Comparison of ENCODE assay signal across 26 mouse cellular contexts in genomic region chr4:131132781-131133180, GRCm38 (mm10).
DNase-seq lines count a peak whose midpoint lies in the region; ATAC-seq lines count a peak whose summit lies in the region.
"Had no signal": no experiment of that assay in that cellular context is flagged by ENCODE, and none has a peak within 500 bp of the region (broad histone marks: within the 10 kb centered on the region; RNA-seq: fewer than 3 reads in every experiment).

No protein-coding gene starts in this region.

- no peak overlapping the region for H3K4me2 ChIP-seq in forebrain, embryonic 13.5 days
- no peak overlapping the region for H3K4me2 ChIP-seq in forebrain, embryonic 11.5 days (ENCODE audit: low read depth, low read length, severe bottlenecking)
- no peak overlapping the region for H3K4me2 ChIP-seq in midbrain, embryonic 13.5 days (replicated peaks)
- H3K4me2 ChIP-seq: embryonic facial prominence, embryonic 15.5 days; heart, embryonic 12.5 days; kidney, embryonic 15.5 days had no signal

- peaks cover 10% of the 10 kb centered on the region; the same call in 1 of the 2 replicates for H3K4me1 ChIP-seq in forebrain, embryonic 13.5 days
- no peaks in the 10 kb centered on the region; the same call in 1 of the 2 replicates for H3K4me1 ChIP-seq in forebrain, embryonic 11.5 days (replicated peaks; ENCODE audit: control insufficient read depth, insufficient read depth, low read length)
- H3K4me1 ChIP-seq in midbrain, embryonic 10.5 days: peaks cover 13% of the 10 kb centered on the region
- peaks cover 9% of the 10 kb centered on the region for H3K4me1 ChIP-seq in midbrain, embryonic 13.5 days (replicated peaks)
- H3K4me1 ChIP-seq: embryonic facial prominence, embryonic 15.5 days; heart, embryonic 12.5 days; kidney, embryonic 15.5 days had no signal

- ATAC-seq in forebrain, embryonic 13.5 days: no peak
- ATAC-seq in forebrain, embryonic 11.5 days (replicated peaks; ENCODE audit: low FRiP score): no peak
- no peak for ATAC-seq in midbrain, embryonic 13.5 days
- no peak for ATAC-seq in erythroid progenitor cell, adult 5-6 weeks (replicated peaks; ENCODE audit: low FRiP score, poor library complexity, severe bottlenecking)
- ATAC-seq: intestine, postnatal 0 days had no signal

- peak overlapping the region; percentile 21; the same call in 1 of the 2 replicates for H3K9ac ChIP-seq in forebrain, embryonic 13.5 days
- no peak overlapping the region for H3K9ac ChIP-seq in forebrain, embryonic 11.5 days (ENCODE audit: low read length)
- H3K9ac ChIP-seq in midbrain, embryonic 13.5 days (replicated peaks): no peak overlapping the region
- H3K9ac ChIP-seq: embryonic facial prominence, embryonic 15.5 days; heart, embryonic 12.5 days; kidney, embryonic 15.5 days had no signal

- no peak for DNase-seq in forebrain, embryonic 11.5 days (ENCODE audit: low spot score)
- DNase-seq in midbrain, embryonic 10.5 days (ENCODE audit: low spot score): no peak
- peak; percentile 36 to 41 for DNase-seq in frontal cortex, postnatal 36 days (ENCODE audit: low spot score in 2 of 2)
- peak; percentile 47 for DNase-seq in telencephalon, adult 2 months (ENCODE audit: low read depth, low spot score)
- DNase-seq: adrenal gland, postnatal 10 days; cerebellum, adult 8-10 months; cerebellum, postnatal 36 days; embryo, embryonic 11 days; gastrocnemius, postnatal 25 days; heart, adult 18-20 months; heart, postnatal 10 days; kidney, postnatal 4 days; layer of hippocampus, adult 9-11 months; liver; lung, postnatal 4 days; thymus, adult 2 months; thymus, postnatal 4 days had no signal

- H3K27ac ChIP-seq in forebrain, embryonic 13.5 days: no peak overlapping the region
- H3K27ac ChIP-seq in forebrain, embryonic 11.5 days (ENCODE audit: low read depth, low read length): no peak overlapping the region
- peak overlapping the region; percentile 57 for H3K27ac ChIP-seq in midbrain, embryonic 10.5 days (replicated peaks)
- no peak overlapping the region for H3K27ac ChIP-seq in midbrain, embryonic 13.5 days
- H3K27ac ChIP-seq: embryonic facial prominence, embryonic 15.5 days; hindbrain, embryonic 10.5 days; kidney, embryonic 15.5 days; limb, embryonic 10.5 days had no signal

- H3K9me3 ChIP-seq in forebrain, embryonic 13.5 days (replicated peaks): no peaks in the 10 kb centered on the region
- no peaks in the 10 kb centered on the region for H3K9me3 ChIP-seq in forebrain, embryonic 11.5 days (ENCODE audit: control insufficient read depth, low read length)
- no peaks in the 10 kb centered on the region for H3K9me3 ChIP-seq in midbrain, embryonic 10.5 days (replicated peaks)
- no peaks in the 10 kb centered on the region for H3K9me3 ChIP-seq in midbrain, embryonic 13.5 days
- H3K9me3 ChIP-seq: embryonic facial prominence, embryonic 15.5 days; heart, embryonic 12.5 days; hindbrain, embryonic 10.5 days; kidney, embryonic 15.5 days; limb, embryonic 10.5 days had no signal

- no peaks in the 10 kb centered on the region for H3K27me3 ChIP-seq in forebrain, embryonic 13.5 days
- no peaks in the 10 kb centered on the region for H3K27me3 ChIP-seq in forebrain, embryonic 11.5 days (ENCODE audit: control insufficient read depth, insufficient read depth, low read length)
- H3K27me3 ChIP-seq in midbrain, embryonic 10.5 days (ENCODE audit: low read depth, poor library complexity, severe bottlenecking): 0 out of 2 replicates have a peak, but pooled peaks cover 3% of the 10 kb centered on the region
- H3K27me3 ChIP-seq in midbrain, embryonic 13.5 days: no peaks in the 10 kb centered on the region
- H3K27me3 ChIP-seq: embryonic facial prominence, embryonic 15.5 days had no signal

- 65% methylated on average over 9 of the region's 9 CpGs for WGBS in forebrain, embryonic 13.5 days
- WGBS in forebrain, embryonic 11.5 days: 70% methylated on average over 9 of the region's 9 CpGs
- WGBS in midbrain, embryonic 10.5 days: 67% methylated on average over 9 of the region's 9 CpGs
- WGBS in midbrain, embryonic 13.5 days: 67% methylated on average over 9 of the region's 9 CpGs

- H3K4me3 ChIP-seq in forebrain, embryonic 13.5 days: no peak overlapping the region
- H3K4me3 ChIP-seq in forebrain, embryonic 11.5 days (ENCODE audit: low read depth, low read length): no peak overlapping the region
- H3K4me3 ChIP-seq in midbrain, embryonic 10.5 days: no peak overlapping the region
- no peak overlapping the region for H3K4me3 ChIP-seq in midbrain, embryonic 13.5 days (replicated peaks)
- H3K4me3 ChIP-seq: embryonic facial prominence, embryonic 15.5 days; heart, embryonic 12.5 days; hindbrain, embryonic 10.5 days; kidney, embryonic 15.5 days; limb, embryonic 10.5 days had no signal

- H3K36me3 ChIP-seq in forebrain, embryonic 13.5 days (ENCODE audit: poor library complexity, severe bottlenecking): no peaks in the 10 kb centered on the region
- no peaks in the 10 kb centered on the region for H3K36me3 ChIP-seq in forebrain, embryonic 11.5 days (ENCODE audit: control insufficient read depth, insufficient read depth, low read length)
- H3K36me3 ChIP-seq in midbrain, embryonic 10.5 days: no peaks in the 10 kb centered on the region
- no peaks in the 10 kb centered on the region for H3K36me3 ChIP-seq in midbrain, embryonic 13.5 days
- H3K36me3 ChIP-seq: embryonic facial prominence, embryonic 15.5 days; heart, embryonic 12.5 days; hindbrain, embryonic 10.5 days; kidney, embryonic 15.5 days; limb, embryonic 10.5 days had no signal

Comparison
In these comparisons a context has a peak if more than half of its experiments do, and no peak if none do; other contexts are left out.
1. DNase-seq: peak in frontal cortex, postnatal 36 days (2 of 2) and telencephalon, adult 2 months (single experiment); none in forebrain, embryonic 11.5 days (single experiment) and midbrain, embryonic 10.5 days (single experiment).